Mouse (Mus musculus) B cell, adult 2 months (primary cell): ENCODE data around the gene Olfr577.

Experiments used
- DNase-seq, 2 experiments: peaks; one replicate each; pipeline ENCODE4 v3.0.0; 2022

Olfr577 gene

DNA sequence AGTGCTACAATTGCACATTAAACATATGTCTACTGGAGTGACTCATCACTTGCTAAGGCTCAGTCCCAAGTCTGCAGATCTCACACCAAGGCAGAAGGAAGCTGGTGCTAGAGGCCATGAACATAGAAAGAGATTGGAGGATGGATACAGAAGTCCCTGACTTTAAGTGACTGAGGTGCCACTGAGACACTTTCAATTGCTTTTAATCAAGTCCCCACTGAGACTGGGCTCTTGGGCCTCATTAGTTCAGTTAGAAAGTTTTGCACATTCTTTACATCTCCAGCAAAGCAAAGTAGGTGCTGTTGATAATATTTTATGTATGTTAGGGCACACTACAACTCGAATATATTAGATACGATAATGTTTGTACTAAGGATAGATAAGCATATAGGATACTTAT lies at the start of gene Olfr577:
Gene Olfr577 (minus strand): TSS at position 101 of the 400 bp plus-strand sequence.
- DNase-seq, result no peak

DNA sequence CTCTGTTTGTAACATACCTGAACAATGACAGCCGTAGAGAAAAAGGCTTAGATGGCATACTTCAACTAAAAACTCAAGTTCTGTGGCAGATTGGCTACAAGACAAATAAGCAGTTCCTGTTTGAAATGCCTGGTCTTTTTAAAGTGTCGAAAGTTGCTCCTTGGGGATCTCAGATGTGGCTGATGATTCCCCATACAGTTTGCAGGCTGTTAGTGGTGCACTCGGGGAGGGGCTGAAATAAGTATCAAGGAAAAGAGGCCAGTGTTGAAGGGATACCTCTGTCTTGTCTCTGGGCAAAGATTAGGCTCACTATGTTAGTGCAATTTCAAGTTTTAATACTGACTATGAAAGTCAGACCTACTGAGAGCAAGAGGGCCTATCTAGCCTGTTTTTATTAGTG lies 13.5 kb upstream of the Olfr577 start, which contains the start of gene Olfr578:
Gene Olfr578 (minus strand): TSS at position 101 of the 400 bp plus-strand sequence.
- no peak for DNase-seq

GRCm38 (mm10) chr7:102974399-102974798 lies 1.3 kb downstream of the Olfr577 start:
- DNase-seq, result no peak

DNA sequence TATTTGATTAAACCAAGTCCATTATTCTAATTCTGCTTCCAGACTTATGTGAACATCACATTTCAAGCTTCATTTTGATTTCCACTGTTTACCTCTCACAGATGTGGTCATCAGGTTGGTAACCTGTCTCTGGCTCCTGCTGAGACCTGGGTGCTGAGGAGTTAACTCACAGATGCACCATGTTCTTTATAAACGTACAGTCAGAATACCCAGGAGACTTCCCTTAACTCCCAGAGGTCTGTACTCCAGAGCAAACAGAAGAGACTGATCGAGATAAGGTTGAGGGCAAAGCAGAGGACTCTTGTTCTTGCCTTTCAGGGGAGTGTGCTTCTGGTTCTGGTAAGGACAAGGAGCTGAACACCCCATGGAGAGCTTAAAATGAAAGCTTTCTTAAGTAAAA lies 13.4 kb downstream of the Olfr577 start, which contains the start of gene Olfr576:
Gene Olfr576 (plus strand): TSS at position 301 of the 400 bp plus-strand sequence.
- DNase-seq, result no peak

DNA sequence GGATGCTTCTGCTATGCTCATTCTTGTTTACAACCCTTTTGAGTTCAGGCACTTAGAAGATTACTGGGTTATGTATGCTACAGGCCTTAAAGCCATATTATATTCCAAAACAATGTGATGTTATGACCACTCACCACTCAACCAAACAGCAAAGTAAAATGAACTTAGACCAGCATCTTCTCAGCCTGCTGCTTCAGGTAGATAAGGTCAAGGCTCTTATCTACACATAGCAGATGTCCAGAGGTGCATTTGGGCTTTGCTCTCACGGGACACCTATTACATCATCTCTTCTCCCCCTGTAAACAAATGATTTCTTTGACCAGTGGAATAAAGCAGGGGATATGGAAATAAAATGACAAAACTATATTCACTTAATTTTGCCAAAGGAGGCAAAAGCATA lies 17.1 kb downstream of the Olfr577 start, which contains the start of gene Olfr575:
Gene Olfr575 (minus strand): TSS at position 183 of the 400 bp plus-strand sequence.
- DNase-seq, result no peak

- DNase-seq, result no peak
Measured at GRCm38 (mm10) chr7:102958137-102958536, 17.6 kb downstream of the Olfr577 start.

GRCm38 (mm10) chr7:102950732-102951131 lies 25.0 kb downstream of the Olfr577 start:
- no peak for DNase-seq

DNA sequence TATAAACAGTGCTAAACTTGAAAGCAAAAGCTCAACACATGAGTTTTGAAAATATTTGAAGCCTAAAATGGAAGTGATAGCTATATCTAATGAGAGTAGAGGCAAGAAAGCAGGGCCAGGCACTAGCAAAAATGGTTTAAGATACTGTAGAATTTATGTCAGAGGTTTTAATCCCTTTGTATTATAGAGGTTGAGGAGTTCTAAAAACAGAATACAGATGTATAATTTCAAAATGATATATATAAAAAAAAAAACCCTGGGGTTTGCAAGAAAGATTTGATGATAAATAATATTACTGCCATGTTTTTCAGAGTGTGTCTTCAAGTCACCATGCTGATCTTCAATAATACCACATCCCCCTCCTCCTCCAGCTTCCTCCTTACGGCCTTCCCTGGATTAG lies 27.6 kb downstream of the Olfr577 start, which contains the start of gene Olfr574:
Gene Olfr574 (plus strand): TSS at position 301 of the 400 bp plus-strand sequence.
- DNase-seq, result no peak

DNA sequence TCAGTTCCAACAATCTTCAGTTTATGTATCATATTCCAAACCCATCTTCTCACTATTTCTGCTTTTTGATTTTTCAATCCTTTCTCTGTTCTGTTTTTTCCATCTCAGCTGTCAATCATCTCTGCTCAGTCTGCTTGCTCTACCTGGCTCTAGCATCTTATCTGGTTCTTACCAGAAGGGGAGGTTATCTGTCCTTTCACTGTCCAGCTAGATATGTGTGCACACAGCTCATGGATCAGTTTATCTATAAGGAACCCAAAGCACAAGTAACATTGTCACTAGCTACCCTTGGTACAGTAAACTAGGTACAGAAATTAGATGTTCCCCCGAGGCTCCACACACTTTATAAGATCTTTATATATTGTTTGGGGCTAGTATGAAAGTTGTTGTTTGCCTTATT lies 32.3 kb downstream of the Olfr577 start:
- DNase-seq, result no peak

GRCm38 (mm10) chr7:102942475-102942874 lies 33.3 kb downstream of the Olfr577 start, which contains the start of gene Olfr573-ps1:
Gene Olfr573-ps1, minus strand, starts transcription at chr7:102942575.
- no peak for DNase-seq

- no peak for DNase-seq
Measured at GRCm38 (mm10) chr7:102927105-102927504, 48.6 kb downstream of the Olfr577 start.

DNA sequence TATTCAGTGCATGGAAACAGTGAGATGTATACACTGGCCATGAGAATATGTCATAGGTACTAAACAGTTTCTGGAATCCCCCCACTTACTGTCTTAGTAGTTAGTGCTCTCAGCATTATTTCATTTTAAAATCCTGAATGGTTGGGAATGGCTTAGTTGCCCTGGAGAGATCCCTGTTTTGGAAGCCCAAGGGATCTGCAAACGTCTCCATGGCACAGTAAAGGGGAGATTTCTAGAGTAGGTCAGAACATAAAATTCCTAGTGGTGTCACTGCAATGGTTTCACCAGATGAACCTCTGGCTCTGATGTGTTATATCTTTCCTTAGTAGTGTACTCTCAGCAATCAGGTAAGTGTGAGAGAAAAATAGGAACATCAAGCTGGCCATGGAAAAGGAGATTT lies 51.6 kb downstream of the Olfr577 start, which contains the start of gene Olfr572:
Gene Olfr572 (plus strand): TSS at position 301 of the 400 bp plus-strand sequence.
- DNase-seq, result no peak
